Mouse (Mus musculus): ENCODE data around the gene S100pbp. TPM values are rescaled to one million over a fixed set of nuclear protein-coding genes. Genes with fewer than 3 reads are reported as not detected.

Gene S100pbp
- polyA plus RNA-seq, 1 experiment = 42.0 TPM

DNA sequence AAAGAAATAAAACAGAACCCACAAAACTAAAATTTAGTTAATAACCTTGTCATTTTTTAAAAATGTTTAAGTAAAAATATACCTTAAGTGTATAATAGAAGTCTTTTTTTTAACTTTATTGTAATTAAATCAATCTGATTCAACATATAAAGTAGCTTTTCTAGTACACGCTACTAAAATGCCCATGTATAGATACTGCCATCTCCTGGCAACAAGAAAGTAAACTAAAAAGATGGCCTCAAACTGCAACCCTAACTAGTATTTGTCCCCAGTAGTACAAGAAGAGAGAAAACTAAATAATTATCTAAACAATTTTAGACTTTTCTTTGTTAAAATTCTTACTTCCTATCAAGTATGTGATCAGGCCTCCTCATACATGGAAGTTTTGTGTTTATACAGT, 10.0 kb downstream of the S100pbp start:
- TF ChIP-seq POLR2A (IDR thresholded peaks at IDR 0.05; ENCODE audit: borderline replicate concordance, extremely low read depth, insufficient read depth, insufficient read length, poor library complexity, severe bottlenecking) = no peak
- no peak for TF ChIP-seq CTCF (IDR thresholded peaks at IDR 0.05; ENCODE audit: borderline replicate concordance, extremely low read depth, insufficient read depth, insufficient read length)
- peak; percentile 51 for DNase-seq (ENCODE audit: low read depth)

- TF ChIP-seq CTCF (IDR thresholded peaks at IDR 0.05; ENCODE audit: borderline replicate concordance, extremely low read depth, insufficient read depth, insufficient read length) = no peak; the same call in 1 of the 2 replicates
- TF ChIP-seq POLR2A (IDR thresholded peaks at IDR 0.05; ENCODE audit: borderline replicate concordance, extremely low read depth, insufficient read depth, insufficient read length, poor library complexity, severe bottlenecking) = no peak
- DNase-seq (ENCODE audit: low read depth) = no peak
Measured at GRCm38 (mm10) chr4:129172529-129172928, 17.0 kb downstream of the S100pbp start.

- no peak for TF ChIP-seq POLR2A (IDR thresholded peaks at IDR 0.05; ENCODE audit: borderline replicate concordance, extremely low read depth, insufficient read depth, insufficient read length, poor library complexity, severe bottlenecking)
- no peak for TF ChIP-seq CTCF (IDR thresholded peaks at IDR 0.05; ENCODE audit: borderline replicate concordance, extremely low read depth, insufficient read depth, insufficient read length)
- DNase-seq (ENCODE audit: low read depth) = no peak
Measured at GRCm38 (mm10) chr4:129161581-129162255, 27.8 kb downstream of the S100pbp start.

DNA sequence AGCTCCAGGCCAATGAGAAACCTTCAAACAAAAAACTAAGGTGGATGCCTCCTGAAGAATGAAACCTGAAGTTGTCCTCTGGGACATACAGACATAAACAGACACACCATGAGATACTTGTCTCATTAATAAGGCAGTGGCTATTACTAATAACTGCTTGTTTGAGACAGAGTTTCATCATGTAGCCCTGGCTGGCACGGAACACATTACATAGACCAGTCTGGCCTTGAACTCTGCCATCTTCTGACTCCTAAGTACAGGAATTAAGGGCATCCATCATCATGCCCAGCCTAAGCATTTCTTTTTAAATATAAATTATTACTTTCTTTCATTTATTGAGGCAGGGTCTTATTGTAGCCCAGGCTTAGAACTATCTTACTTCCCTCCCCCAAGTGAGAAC, 28.5 kb downstream of the S100pbp start:
- no peak for DNase-seq (ENCODE audit: low read depth)
- no peak for TF ChIP-seq POLR2A (IDR thresholded peaks at IDR 0.05; ENCODE audit: borderline replicate concordance, extremely low read depth, insufficient read depth, insufficient read length, poor library complexity, severe bottlenecking)
- TF ChIP-seq CTCF (IDR thresholded peaks at IDR 0.05; ENCODE audit: borderline replicate concordance, extremely low read depth, insufficient read depth, insufficient read length) = no peak

- TF ChIP-seq CTCF (IDR thresholded peaks at IDR 0.05; ENCODE audit: borderline replicate concordance, extremely low read depth, insufficient read depth, insufficient read length) = no peak
- TF ChIP-seq POLR2A (IDR thresholded peaks at IDR 0.05; ENCODE audit: borderline replicate concordance, extremely low read depth, insufficient read depth, insufficient read length, poor library complexity, severe bottlenecking) = no peak
- DNase-seq (ENCODE audit: low read depth) = no peak
Measured at GRCm38 (mm10) chr4:129158549-129158948, 31.0 kb downstream of the S100pbp start.

- DNase-seq (ENCODE audit: low read depth) = no peak
- TF ChIP-seq POLR2A (IDR thresholded peaks at IDR 0.05; ENCODE audit: borderline replicate concordance, extremely low read depth, insufficient read depth, insufficient read length, poor library complexity, severe bottlenecking) (no peak), CTCF (IDR thresholded peaks at IDR 0.05; ENCODE audit: borderline replicate concordance, extremely low read depth, insufficient read depth, insufficient read length) (no peak)
Measured at GRCm38 (mm10) chr4:129157541-129157940, 32.0 kb downstream of the S100pbp start.

GRCm38 (mm10) chr4:129151276-129151811, 38.2 kb downstream of the S100pbp start:
- DNase-seq (ENCODE audit: low read depth) = no peak
- TF ChIP-seq POLR2A (IDR thresholded peaks at IDR 0.05; ENCODE audit: borderline replicate concordance, extremely low read depth, insufficient read depth, insufficient read length, poor library complexity, severe bottlenecking) (no peak), CTCF (IDR thresholded peaks at IDR 0.05; ENCODE audit: borderline replicate concordance, extremely low read depth, insufficient read depth, insufficient read length) (no peak)

GRCm38 (mm10) chr4:129149321-129149720, 40.2 kb downstream of the S100pbp start:
- TF ChIP-seq CTCF (IDR thresholded peaks at IDR 0.05; ENCODE audit: borderline replicate concordance, extremely low read depth, insufficient read depth, insufficient read length) (no peak), POLR2A (IDR thresholded peaks at IDR 0.05; ENCODE audit: borderline replicate concordance, extremely low read depth, insufficient read depth, insufficient read length, poor library complexity, severe bottlenecking) (no peak)

GRCm38 (mm10) chr4:129147552-129148103, 41.9 kb downstream of the S100pbp start:
- TF ChIP-seq CTCF (IDR thresholded peaks at IDR 0.05; ENCODE audit: borderline replicate concordance, extremely low read depth, insufficient read depth, insufficient read length) (no peak), POLR2A (IDR thresholded peaks at IDR 0.05; ENCODE audit: borderline replicate concordance, extremely low read depth, insufficient read depth, insufficient read length, poor library complexity, severe bottlenecking) (no peak)
- no peak for DNase-seq (ENCODE audit: low read depth)

More at GRCm38 (mm10) chr4:129149321-129149720, 40.2 kb downstream of the S100pbp start:
- no peak for DNase-seq (ENCODE audit: low read depth)

GRCm38 (mm10) chr4:129146392-129146791, 43.1 kb downstream of the S100pbp start:
- no peak for DNase-seq (ENCODE audit: low read depth)
- TF ChIP-seq POLR2A (IDR thresholded peaks at IDR 0.05; ENCODE audit: borderline replicate concordance, extremely low read depth, insufficient read depth, insufficient read length, poor library complexity, severe bottlenecking) (no peak), CTCF (IDR thresholded peaks at IDR 0.05; ENCODE audit: borderline replicate concordance, extremely low read depth, insufficient read depth, insufficient read length) (no peak)

GRCm38 (mm10) chr4:129145943-129146342, 43.6 kb downstream of the S100pbp start:
- no peak for TF ChIP-seq CTCF (IDR thresholded peaks at IDR 0.05; ENCODE audit: borderline replicate concordance, extremely low read depth, insufficient read depth, insufficient read length)
- no peak for TF ChIP-seq POLR2A (IDR thresholded peaks at IDR 0.05; ENCODE audit: borderline replicate concordance, extremely low read depth, insufficient read depth, insufficient read length, poor library complexity, severe bottlenecking)
- DNase-seq (ENCODE audit: low read depth) = no peak

DNA sequence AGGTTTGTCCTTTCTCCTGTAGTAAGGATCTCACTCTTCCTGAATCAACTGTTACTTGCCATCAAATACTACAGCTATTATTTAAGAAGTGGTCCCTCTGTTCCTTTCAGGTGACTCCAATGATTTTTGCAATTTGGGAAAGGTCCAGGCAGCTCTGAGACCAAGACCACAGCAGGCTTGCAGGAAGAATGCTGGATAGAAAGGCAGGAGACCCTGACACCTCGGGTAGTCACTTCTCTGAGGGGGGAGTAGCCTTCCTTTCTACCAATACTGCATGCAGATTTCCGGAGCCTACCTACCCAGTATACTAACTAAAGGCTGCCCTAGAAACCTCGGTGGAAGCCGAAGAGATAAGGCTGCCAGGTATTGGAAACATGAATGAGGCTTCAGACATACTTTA, 44.1 kb downstream of the S100pbp start:
- no peak for DNase-seq (ENCODE audit: low read depth)
- TF ChIP-seq CTCF (IDR thresholded peaks at IDR 0.05; ENCODE audit: borderline replicate concordance, extremely low read depth, insufficient read depth, insufficient read length) (no peak), POLR2A (IDR thresholded peaks at IDR 0.05; ENCODE audit: borderline replicate concordance, extremely low read depth, insufficient read depth, insufficient read length, poor library complexity, severe bottlenecking) (no peak)

Data from brain, embryonic 14.5 days (tissue).